Mouse (Mus musculus) right cerebral cortex, postnatal 25 days (tissue): ENCODE results near the gene Disc1.

ENCODE experiments used
- DNase-seq: peaks from one replicate; pipeline ENCODE4 v3.0.0; 2022

Gene Disc1

DNA sequence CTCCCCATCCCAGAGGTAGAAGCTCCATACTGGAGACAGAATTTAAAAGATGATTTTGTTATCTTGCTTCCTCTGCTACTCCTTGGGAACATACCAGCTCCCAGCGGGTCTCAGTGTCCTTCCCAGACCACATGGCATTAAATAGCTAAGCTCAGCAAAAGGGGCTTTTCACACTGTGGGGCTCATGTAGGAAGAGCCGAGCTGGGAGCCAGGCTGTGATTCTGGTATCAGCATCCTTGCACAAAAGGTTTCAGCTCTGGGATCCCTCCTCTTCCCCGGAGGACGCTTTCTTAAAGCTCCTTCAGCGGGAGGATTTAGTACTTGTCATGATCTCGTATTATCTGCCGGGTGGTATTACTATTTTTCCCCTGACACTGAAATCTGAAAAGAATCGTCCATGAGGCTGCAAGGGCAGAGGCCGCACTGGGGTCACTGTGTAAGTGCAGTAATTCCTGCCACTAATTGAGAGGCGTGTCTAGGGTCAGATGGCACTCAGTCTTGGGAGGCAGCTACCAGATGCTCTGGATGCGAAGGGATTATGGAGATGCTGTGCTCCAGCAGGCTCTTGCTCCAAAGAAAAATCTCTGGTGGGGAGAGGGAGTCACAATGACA, 223.2 kb downstream of the Disc1 start:
- DNase-seq = no peak

DNA sequence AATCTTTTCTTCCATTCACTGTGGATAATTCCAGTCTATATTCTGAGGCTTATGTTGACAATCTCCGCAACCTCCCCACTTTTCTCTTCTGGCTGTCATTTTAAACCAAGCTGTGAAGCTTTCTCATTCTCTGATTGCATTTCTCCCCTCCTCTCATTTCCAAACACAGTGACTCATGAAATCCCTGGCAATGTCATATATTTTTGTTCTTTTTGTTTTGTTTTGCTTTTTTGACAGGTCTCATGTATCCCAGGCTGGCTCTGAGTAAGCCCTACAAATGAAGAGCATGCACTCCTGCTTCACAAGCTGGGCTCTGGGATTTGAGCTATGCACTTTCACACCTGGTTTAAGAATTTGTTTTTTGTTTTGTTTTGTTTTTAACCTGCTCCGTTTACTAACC, 225.2 kb downstream of the Disc1 start:
- no peak for DNase-seq

DNA sequence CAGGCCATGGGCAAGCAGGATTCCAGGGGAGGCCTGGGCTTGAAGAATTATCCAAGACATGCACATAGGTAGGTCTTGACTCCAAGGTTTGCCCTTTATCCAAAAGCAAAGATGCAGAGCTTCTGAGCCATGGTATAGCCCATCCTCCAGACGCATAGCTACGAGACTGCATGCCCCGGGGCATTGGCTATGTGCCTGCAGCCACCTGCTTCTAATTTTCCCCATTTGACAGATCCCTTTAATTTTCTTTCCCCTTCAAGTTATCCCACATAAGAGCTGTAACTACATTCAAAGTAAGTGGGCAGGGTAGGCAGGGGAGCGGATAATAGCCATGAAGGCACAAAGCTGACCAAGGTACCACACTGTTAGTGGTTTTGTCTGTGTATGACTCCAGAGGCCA, 225.9 kb downstream of the Disc1 start:
- no peak for DNase-seq

DNA sequence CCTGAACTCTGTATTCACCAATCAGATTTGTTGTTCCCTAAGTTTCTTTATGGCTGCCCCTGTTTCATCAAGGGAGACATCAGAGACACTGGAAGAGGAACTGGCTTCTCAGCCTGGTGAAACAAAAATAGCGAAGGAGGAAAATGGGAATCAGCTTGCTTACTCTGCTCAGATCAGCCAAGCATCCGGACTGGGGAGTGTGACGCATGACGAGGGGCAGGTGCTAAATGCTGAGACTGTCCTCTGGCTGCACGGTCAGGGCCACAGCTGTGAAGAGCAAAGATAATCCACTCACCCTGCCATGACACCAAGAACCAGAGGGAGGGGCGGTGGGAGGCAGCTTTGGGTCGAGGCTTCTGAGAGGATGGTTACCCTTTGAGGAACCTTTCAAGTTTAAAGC, 228.5 kb downstream of the Disc1 start:
- no peak for DNase-seq

DNA sequence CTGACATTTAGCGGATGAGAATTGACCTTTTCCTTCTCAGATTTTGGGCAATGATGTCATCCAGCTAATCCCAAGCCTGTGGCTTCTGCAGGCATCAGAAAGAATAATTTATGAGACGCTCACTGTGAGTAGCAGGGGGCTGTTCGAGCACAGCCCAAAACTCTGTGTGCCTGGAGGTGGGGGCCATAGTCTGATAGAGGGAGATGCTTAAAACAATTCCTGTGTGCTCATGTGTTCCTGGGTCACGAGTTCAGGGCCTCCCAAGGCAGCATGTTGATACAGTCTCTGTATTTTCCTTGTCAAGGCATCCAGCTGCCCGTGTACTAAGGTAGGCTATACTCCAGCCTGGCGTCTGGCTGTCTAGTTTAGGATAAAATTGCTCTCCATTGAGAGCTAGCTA, 229.5 kb downstream of the Disc1 start:
- no peak for DNase-seq

DNA sequence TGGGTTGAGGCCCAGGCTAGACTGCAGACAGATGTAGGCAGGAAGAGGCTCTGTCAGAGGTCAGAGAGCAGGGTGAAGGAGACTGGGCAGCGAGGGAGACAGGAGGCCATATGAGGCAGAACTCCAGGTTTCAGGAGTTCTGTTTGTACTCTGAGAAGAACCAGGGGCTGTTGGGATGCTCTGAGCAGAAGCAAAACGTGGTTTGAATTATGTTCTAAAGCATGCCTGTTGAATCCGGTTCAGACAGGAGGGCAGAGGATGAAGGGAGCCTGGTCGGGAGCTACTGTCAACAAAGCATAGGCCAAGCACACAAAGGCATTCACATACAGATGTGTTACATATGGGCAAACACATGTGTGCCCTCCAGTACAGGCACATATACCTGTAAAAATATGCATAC, 230.9 kb downstream of the Disc1 start:
- DNase-seq = no peak

DNA sequence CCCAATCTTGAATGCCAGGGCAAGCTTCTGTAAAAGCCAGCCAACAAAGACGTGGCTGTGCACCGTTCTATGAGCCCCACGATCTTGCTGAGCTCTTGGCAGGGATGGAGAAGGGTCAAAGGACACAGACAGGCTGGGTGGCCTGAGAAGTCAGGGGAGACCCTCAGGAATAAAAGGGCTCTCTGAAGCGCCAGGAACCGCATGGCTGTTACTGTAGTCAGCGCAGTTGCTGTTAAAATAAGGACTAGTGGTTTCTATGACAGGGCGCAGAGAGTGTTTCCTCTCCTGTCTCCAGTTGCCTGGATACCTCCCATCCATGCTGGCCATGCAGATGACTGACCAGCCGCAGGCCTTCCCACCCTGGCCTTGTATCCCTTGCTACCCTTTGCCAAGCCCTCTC, 231.4 kb downstream of the Disc1 start:
- DNase-seq = no peak

DNA sequence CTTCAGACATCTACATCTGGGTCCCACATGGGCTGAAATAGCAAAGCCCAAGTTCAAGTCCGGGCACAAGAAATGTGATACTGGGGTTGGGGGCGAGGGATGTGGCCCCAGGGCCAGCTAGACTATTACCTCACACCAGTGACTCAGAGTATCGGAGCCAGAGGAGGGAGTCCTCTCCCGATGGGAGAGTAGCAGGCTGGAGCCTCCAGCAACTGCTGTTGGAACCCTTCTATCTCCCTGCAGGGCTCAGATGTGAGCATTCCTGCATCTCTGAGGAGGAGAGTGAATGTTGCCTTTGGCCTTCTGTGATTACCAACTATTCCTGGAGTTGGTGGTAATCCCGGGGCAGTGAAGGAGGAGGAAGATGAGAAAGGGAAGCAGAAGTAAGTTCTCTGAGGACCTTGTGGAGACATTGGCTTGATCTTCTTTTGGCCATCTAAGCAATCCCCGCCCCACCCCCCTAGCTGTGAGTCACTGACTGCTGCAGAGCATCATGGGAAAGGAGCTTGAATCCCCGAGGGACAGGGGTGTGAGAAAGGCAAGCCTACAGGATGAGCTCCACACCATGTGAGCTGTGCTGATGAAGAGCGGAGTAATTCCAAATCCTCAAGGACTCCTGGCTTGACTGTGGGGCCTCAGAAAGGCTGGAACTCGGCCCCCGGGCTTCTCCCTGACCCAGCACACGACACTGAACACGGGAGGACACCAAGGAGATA, 232.1 kb downstream of the Disc1 start:
- peak; percentile 20 for DNase-seq

DNA sequence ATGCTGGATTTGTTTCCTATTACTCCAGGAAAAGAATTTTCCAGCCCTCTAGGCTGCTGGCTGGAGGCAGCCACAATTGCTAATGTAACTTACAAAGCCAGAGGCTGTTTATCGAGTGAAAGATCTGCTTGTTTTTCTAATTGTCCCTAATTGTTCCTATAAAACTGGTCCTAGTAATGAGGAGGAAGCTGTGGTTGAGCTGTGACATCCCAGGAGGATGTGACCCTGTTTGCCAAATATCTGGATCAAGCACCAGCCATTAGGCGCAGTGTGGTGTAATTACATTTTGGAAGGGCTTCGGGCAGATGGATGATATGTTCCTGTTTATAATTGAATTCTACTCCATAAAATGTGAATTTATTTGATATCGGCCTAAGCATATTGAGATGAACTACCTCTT, 233.3 kb downstream of the Disc1 start:
- no peak for DNase-seq

DNA sequence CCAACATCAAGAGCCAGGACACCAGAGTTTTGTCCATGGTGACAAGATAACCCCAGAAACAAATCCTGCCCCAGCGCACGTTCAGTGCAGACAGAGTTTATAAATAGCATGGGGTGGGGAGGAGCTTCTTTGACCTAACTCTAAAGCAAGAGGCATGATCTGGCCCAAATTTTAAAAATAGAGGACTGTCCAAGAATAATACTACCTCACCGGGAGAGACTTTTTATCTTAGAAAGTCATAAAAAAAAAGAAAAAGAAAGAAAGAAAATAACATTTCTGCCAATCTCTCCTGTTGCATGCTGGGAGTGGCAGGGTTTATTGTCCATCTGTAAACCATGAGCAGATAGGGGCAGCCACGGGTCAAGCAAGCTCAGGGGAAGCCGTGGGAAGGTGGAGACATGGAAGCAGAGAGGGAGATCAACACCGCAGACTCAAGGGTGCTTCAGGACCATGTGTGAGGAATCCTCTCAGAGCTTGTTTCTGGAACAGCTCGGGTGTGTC, 233.9 kb downstream of the Disc1 start:
- no peak for DNase-seq

DNA sequence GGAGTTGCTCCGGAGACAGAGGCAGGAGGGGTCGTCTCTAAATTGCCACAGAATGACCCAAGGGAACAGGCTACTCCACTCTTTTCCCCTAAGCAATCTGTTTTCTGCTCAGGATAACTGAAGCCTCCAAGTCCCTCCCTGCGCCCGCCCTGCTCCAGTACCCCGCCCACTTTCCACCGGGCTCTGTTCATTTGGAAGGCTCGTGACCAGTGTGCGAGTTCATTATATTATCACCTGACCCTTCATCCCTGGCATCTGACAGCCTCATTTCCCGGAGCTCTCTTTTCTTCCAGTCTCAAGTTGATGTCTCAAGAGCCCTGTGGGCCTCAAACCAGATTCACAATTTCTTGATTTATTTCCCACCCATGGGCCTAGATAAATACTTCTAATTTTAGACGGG, 237.5 kb downstream of the Disc1 start:
- DNase-seq = no peak

DNA sequence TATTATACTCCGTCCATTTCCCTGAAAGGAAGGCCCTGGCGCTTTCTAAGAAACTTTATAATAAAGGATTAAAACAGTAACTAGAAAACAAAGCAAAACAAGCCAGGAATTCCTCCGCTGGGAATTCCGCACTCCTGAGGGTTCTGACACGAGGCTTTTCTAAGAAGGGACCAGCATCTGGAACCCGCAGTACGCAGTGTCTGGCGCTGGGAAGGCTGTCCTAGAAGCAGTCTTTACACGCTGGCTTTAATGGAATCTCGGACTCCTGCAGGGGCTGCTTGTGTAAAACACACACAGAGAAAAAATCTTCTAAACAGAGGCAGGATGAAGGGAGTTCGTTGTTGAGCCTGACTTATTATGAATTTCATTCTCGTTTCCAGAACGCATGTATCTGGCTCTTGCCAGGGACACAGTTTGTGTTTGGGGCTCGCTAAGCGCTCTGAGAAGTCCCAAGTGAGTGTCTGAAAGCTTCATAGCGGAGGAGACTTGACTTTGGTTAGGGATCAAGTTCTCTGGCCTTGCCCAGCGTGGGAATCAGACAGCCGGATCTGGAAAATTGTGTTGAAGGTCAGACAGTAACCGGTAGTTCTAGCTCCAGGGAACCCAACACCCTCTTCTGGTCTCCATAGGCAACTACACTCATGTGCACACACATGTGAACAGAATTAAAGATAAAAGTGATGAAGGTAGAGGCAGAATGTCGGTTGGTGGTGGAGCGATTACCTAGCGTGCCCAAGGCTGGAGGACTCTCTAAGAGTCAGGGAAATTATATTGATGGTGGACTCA, 238.1 kb downstream of the Disc1 start:
- DNase-seq = no peak

DNA sequence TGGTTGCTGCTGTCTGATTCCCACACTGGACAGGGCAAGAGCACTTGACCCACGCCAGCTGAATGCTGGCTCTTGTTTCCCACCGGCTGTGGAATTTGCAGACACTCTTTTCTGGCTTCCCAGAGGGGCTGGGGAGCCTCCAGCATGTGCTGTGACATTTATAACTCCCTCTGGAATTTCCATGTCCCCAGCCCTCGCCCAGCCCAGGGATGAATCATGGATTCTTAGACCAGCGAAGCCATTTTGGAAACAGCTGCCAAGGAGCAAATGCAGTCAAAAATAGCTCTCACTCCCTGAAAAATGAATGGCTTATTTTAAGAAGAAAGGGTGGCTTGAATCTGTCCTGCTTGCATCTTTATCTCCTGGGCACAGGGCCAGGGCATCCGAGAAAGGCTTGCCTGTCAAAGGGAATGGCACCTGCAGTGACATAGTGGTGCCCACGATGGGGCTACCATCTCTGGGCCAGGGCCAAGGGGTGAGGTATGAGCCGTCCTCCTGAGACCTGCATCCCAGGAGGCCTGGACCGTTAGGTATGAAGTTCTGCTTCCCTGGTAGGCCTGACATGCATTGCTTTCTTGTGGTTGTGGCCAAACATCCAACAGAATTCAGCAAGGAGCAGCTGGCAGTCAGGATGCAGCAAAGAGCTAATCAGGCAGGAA, 239.1 kb downstream of the Disc1 start:
- peak; percentile 75 for DNase-seq

DNA sequence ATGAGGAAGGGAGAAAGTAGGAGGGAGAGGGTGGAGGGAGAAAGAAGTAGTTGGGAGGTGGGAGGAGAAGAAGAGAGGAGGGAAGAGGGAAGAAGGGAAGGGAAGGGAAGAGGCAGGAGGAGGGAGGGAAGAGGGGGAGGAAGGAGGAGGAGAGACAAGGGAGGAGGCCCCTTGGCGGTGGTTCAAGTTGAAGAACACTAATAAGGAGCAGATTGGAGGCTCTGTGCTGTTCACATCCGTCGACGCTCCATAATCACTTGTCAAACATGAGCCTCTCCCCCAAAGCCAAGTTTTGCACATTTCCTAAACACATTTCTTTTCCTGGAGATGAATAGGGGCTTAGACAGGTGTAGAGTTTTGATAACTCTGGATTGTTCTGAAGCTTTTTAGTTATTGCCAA, 245.3 kb downstream of the Disc1 start:
- no peak for DNase-seq

DNA sequence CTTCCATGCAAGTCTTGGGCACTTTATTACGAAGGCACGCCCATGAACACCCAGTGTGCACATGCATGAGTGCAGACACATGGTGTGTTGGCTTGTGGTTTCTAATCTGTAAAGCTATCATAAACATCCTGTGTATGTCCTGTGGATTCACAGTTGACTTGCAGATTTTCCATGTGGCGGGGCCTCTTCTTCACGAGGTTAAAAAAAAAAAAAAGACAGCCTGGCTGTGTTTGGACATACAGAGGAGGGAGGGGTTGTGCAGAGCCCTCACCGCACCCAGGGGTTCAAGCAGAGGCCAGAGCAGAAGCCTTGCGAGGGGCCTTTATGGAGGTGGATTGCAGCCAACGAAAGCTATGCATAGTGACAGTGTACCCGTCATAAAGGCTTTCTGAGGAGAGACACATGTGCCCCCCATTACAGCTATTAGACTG, 248.0 kb downstream of the Disc1 start:
- no peak for DNase-seq

DNA sequence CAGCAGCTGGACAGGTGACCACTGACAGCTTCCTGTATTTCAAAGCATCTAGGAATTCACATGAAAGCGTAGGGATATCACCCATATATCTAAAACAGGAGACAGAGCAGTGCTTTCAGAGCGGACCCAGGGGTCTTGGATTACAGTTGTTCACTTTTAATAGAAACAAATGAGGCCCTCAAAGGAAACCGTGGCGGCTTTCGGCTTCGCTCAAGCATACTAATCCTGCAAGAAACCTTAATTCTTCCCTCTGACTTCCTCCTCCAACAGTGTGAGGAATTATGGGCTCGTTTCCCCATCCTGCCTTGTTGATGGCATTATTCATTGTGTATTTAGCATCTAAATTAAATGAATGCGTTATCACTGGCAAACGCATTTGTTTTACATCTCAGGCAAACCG, 252.7 kb downstream of the Disc1 start:
- no peak for DNase-seq

DNA sequence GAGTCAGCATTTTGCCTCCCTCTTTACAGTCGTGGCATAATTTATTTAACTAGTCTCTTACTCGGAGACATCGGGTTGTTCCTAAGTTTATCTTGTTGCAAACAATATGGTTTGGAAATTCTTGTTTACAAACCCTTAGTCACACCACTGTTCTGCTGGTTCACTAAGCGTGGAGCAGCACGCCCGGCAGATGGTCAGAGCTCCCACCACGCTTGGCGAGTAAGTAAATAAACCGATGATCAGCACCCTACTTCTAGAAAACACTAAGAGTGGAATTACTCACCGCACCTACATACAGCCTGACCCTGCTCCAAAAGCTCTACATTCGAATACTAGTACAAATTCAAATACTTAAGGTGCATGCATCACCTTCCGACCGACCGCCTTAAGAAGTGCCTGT, 256.0 kb downstream of the Disc1 start:
- DNase-seq = peak; percentile 23
